Mouse (Mus musculus) MEL (cell line): ENCODE data around the gene Pcnx2. TPM values are rescaled to one million over a fixed set of nuclear protein-coding genes. Genes with fewer than 3 reads are reported as not detected.

ENCODE experiments used
- DNase-seq: peaks from one replicate; pipeline ENCODE4 v3.0.0; 2011; ENCODE audit warnings: low read depth, low spot score
- H3K27ac ChIP-seq: 2 replicates; pipeline ENCODE4 v1.5.1; 2012; ENCODE audit warnings: low read depth, mild to moderate bottlenecking, control low read depth, low read length, moderate library complexity; ENCODE audit not compliant: control insufficient read depth
- H3K27me3 ChIP-seq, 2 experiments: fragments of 150-350 bp in 1 of 2; sonication (generic) in 1 of 2; 2 replicates each; pipeline ENCODE4 v1.6.1; 2012; ENCODE audit warnings: low read length in 2 of 2, mild to moderate bottlenecking in 2 of 2, improper control_type of control experiment in 1 of 2, moderate library complexity in 1 of 2; ENCODE audit not compliant: insufficient read depth in 2 of 2, control insufficient read depth in 1 of 2
- H3K36me3 ChIP-seq, 2 experiments: 2 replicates each; pipeline ENCODE4 v1.6.1; 2012 to 2014; ENCODE audit warnings: low read length in 2 of 2, improper control_type of control experiment in 1 of 2, inconsistent platforms in 1 of 2, mild to moderate bottlenecking in 1 of 2; ENCODE audit not compliant: insufficient read depth in 2 of 2, control insufficient read depth in 1 of 2
- H3K4me1 ChIP-seq, 2 experiments: fragments of 150-350 bp in 1 of 2; sonication (generic) in 1 of 2; 2 replicates each; pipeline ENCODE4 v1.6.1; 2012; ENCODE audit warnings: low read length in 2 of 2, improper control_type of control experiment in 1 of 2, mild to moderate bottlenecking in 1 of 2; ENCODE audit not compliant: insufficient read depth in 2 of 2, control insufficient read depth in 1 of 2
- H3K4me3 ChIP-seq, 2 experiments: fragments of 150-350 bp in 1 of 2; sonication (generic) in 1 of 2; 2 replicates each; pipeline ENCODE4 v1.5.1; 2012; ENCODE audit warnings: low read depth in 2 of 2, low read length in 2 of 2, mild to moderate bottlenecking in 2 of 2, moderate library complexity in 2 of 2, control low read depth in 1 of 2, improper control_type of control experiment in 1 of 2; ENCODE audit not compliant: control insufficient read depth in 1 of 2, insufficient read depth in 1 of 2
- H3K79me2 ChIP-seq: 2 replicates; pipeline ENCODE4 v1.6.1; 2012; ENCODE audit warnings: mild to moderate bottlenecking, low read length, moderate library complexity; ENCODE audit not compliant: control insufficient read depth, poor library complexity, insufficient read depth
- H3K9ac ChIP-seq: 2 replicates; pipeline ENCODE4 v1.6.1; 2012; ENCODE audit warnings: low read depth, mild to moderate bottlenecking, control low read depth, low read length, moderate library complexity; ENCODE audit not compliant: control insufficient read depth, poor library complexity, severe bottlenecking
- H3K9me3 ChIP-seq: fragments of 150-350 bp; sonication (generic); replicated peaks from 2 replicates; pipeline ENCODE4 v1.6.1; 2012; ENCODE audit warnings: mild to moderate bottlenecking, low read length, improper control_type of control experiment, moderate library complexity; ENCODE audit not compliant: insufficient read depth
- BHLHE40 ChIP-seq: IDR thresholded peaks from 2 replicates; pipeline ENCODE4 v1.6.1; 2012; ENCODE audit warnings: low read depth, mild to moderate bottlenecking, inconsistent platforms, low read length, improper control_type of control experiment, borderline replicate concordance
- CTCF ChIP-seq, 3 experiments: IDR thresholded peaks in 2 of 3; conservative IDR thresholded peaks in 1 of 3; 2 replicates each; pipeline ENCODE4 v1.5.1; 2011 to 2012; ENCODE audit warnings: low read length in 3 of 3, low read depth in 2 of 3, mild to moderate bottlenecking in 2 of 3, improper control_type of control experiment in 1 of 3, inconsistent platforms in 1 of 3, mixed read lengths in 1 of 3, moderate library complexity in 1 of 3; ENCODE audit not compliant: control insufficient read depth in 1 of 3, insufficient read depth in 1 of 3, poor library complexity in 1 of 3, severe bottlenecking in 1 of 3
- E2F4 ChIP-seq: IDR thresholded peaks from 2 replicates; pipeline ENCODE4 v1.6.1; 2011; ENCODE audit warnings: low read depth, low read length, improper control_type of control experiment, borderline replicate concordance
- GABPA ChIP-seq: IDR thresholded peaks from 2 replicates; pipeline ENCODE4 v1.6.1; 2012; ENCODE audit warnings: low read depth, mild to moderate bottlenecking, inconsistent platforms, low read length, improper control_type of control experiment, moderate library complexity
- GATA1 ChIP-seq: IDR thresholded peaks from 2 replicates; pipeline ENCODE4 v1.6.1; 2011; ENCODE audit warnings: low read depth, low read length, improper control_type of control experiment
- KAT2A ChIP-seq: conservative IDR thresholded peaks from 2 replicates; pipeline ENCODE4 v1.6.1; 2012; ENCODE audit warnings: low read depth, low read length, improper control_type of control experiment, inconsistent platforms
- MAFK ChIP-seq: IDR thresholded peaks from 2 replicates; pipeline ENCODE4 v1.6.1; 2011; ENCODE audit warnings: low read depth, mild to moderate bottlenecking, low read length, improper control_type of control experiment, borderline replicate concordance
- MAZ ChIP-seq: IDR thresholded peaks from 2 replicates; pipeline ENCODE4 v1.6.1; 2012; ENCODE audit warnings: low read depth, mild to moderate bottlenecking, inconsistent platforms, low read length, improper control_type of control experiment
- MXI1 ChIP-seq: IDR thresholded peaks from 2 replicates; pipeline ENCODE4 v1.6.1; 2011; ENCODE audit warnings: mild to moderate bottlenecking, low read depth, low read length, improper control_type of control experiment
- MYB ChIP-seq: IDR thresholded peaks from 2 replicates; pipeline ENCODE4 v1.6.1; 2011; ENCODE audit warnings: mild to moderate bottlenecking, low read depth, low read length, improper control_type of control experiment
- NELFE ChIP-seq: IDR thresholded peaks from 2 replicates; pipeline ENCODE4 v1.6.1; 2011; ENCODE audit warnings: low read depth, low read length, improper control_type of control experiment
- POLR2A ChIP-seq, 2 experiments: IDR thresholded peaks; 2 replicates each; pipeline ENCODE4 v1.6.1; 2011 to 2012; ENCODE audit warnings: low read length in 2 of 2, mild to moderate bottlenecking in 2 of 2, control low read depth in 1 of 2, improper control_type of control experiment in 1 of 2, low read depth in 1 of 2, moderate library complexity in 1 of 2; ENCODE audit not compliant: control insufficient read depth in 1 of 2, insufficient read depth in 1 of 2, poor library complexity in 1 of 2
- POLR2AphosphoS5 ChIP-seq: IDR thresholded peaks from 2 replicates; pipeline ENCODE4 v1.6.1; 2012; ENCODE audit warnings: low read depth, borderline replicate concordance, mild to moderate bottlenecking, inconsistent platforms, low read length, moderate library complexity, mixed read lengths
- RAD21 ChIP-seq: IDR thresholded peaks from 2 replicates; pipeline ENCODE4 v1.6.1; 2011; ENCODE audit warnings: mild to moderate bottlenecking, low read depth, low read length, improper control_type of control experiment
- RCOR1 ChIP-seq: IDR thresholded peaks from 2 replicates; pipeline ENCODE4 v1.6.1; 2012; ENCODE audit warnings: low read depth, mild to moderate bottlenecking, inconsistent platforms, low read length, improper control_type of control experiment
- SIN3A ChIP-seq: IDR thresholded peaks from 2 replicates; pipeline ENCODE4 v1.6.1; 2012; ENCODE audit warnings: low read length, improper control_type of control experiment, inconsistent platforms
- SMC3 ChIP-seq: IDR thresholded peaks from 2 replicates; pipeline ENCODE4 v1.6.1; 2011; ENCODE audit warnings: low read depth, low read length, improper control_type of control experiment
- TBP ChIP-seq: IDR thresholded peaks from 2 replicates; pipeline ENCODE4 v1.8.0; 2011; ENCODE audit warnings: low read depth, low read length, improper control_type of control experiment
- TCF12 ChIP-seq: IDR thresholded peaks from 2 replicates; pipeline ENCODE4 v1.6.1; 2014; ENCODE audit warnings: low read depth, mild to moderate bottlenecking, inconsistent platforms, low read length, improper control_type of control experiment, moderate library complexity
- UBTF ChIP-seq: IDR thresholded peaks from 2 replicates; pipeline ENCODE4 v1.6.1; 2012; ENCODE audit warnings: low read depth, mild to moderate bottlenecking, inconsistent platforms, low read length, improper control_type of control experiment, moderate library complexity, borderline replicate concordance; ENCODE audit not compliant: insufficient read depth
- ZMIZ1 ChIP-seq: IDR thresholded peaks from 2 replicates; pipeline ENCODE4 v1.6.1; 2012; ENCODE audit warnings: low read depth, mild to moderate bottlenecking, inconsistent platforms, low read length, improper control_type of control experiment, moderate library complexity
- ZNF384 ChIP-seq: IDR thresholded peaks from 2 replicates; pipeline ENCODE4 v1.6.1; 2012; ENCODE audit warnings: low read depth, mild to moderate bottlenecking, inconsistent platforms, low read length, improper control_type of control experiment
- polyA plus RNA-seq, 2 experiments: library from polyadenylated mRNA; stranded (reverse) in 1 of 2; unstranded in 1 of 2; fragments of >175 nt in 1 of 2; fragments of >200 nt in 1 of 2; gene quantifications; 2 replicates each; pipeline versions ENCODE4 v1.2.1 to v1.2.4; 2012; ENCODE audit warnings: low replicate concordance in 2 of 2, low read depth in 1 of 2; ENCODE audit not compliant: insufficient read length in 2 of 2, insufficient read depth in 1 of 2, missing spikeins in 1 of 2
- total RNA-seq: library from RNA; depleted of rRNA; stranded (reverse); fragments of 300-350 nt; gene quantifications from 2 replicates; pipeline ENCODE4 v1.2.3, GENCODE M21; 2012

Gene Pcnx2
- total and polyA plus RNA-seq, 3 experiments, result 0.04 TPM; not detected in 2

- Histone ChIP-seq H3K79me2 (no peaks in the 10 kb centered on the region), H3K36me3 (no peaks in the 10 kb centered on the region), H3K9ac (no peak overlapping the region), H3K9me3 (no peaks in the 10 kb centered on the region), H3K4me1 (no peaks in the 10 kb centered on the region), H3K27me3 (no peaks in the 10 kb centered on the region), H3K4me3 (no peak overlapping the region), H3K27ac (no peak overlapping the region)
- DNase-seq, result no peak
- no peak for TF ChIP-seq RCOR1
Measured at GRCm38 (mm10) chr8:125773281-125773803, 124.8 kb downstream of the Pcnx2 start.

DNA sequence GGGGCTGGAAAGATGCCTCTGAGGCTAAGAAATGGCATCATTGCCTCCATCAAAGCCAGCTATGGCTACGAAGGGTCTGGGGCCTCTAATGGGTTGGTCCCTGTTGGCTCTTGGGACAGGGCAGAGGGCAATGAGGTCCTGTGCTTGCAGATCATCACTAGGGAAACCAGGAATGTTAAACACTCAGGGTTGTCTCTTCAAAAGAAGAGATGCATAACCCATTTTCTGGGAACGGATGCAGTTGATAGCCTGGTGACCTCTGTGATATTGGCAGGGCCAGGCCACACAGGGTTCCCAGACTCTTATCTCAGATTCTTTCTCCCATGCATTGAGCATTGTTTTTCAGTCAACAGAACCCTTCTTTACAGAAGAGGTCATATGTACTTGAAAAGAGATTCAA is 125.8 kb downstream of the Pcnx2 start:
- Histone ChIP-seq H3K4me1 (no peaks in the 10 kb centered on the region), H3K27ac (no peak overlapping the region), H3K36me3 (no peaks in the 10 kb centered on the region), H3K9ac (no peak overlapping the region), H3K9me3 (no peaks in the 10 kb centered on the region), H3K27me3 (no peaks in the 10 kb centered on the region), H3K79me2 (no peaks in the 10 kb centered on the region), H3K4me3 (no peak overlapping the region)
- DNase-seq, result no peak
- TF ChIP-seq ZNF384 (no peak), UBTF (no peak), SMC3 (no peak), GATA1 (no peak), TBP (no peak), TCF12 (no peak), SIN3A (no peak), ZMIZ1 (no peak), KAT2A (no peak), MYB (no peak), RAD21 (no peak), E2F4 (no peak), MAFK (no peak), MXI1 (no peak), MAZ (no peak)

- H3K36me3 ChIP-seq, result no peaks in the 10 kb centered on the region
- H3K27me3 ChIP-seq, result no peaks in the 10 kb centered on the region
- no peak overlapping the region for H3K27ac ChIP-seq
- H3K9me3 ChIP-seq, result no peaks in the 10 kb centered on the region
- no peak overlapping the region for H3K4me3 ChIP-seq
- no peaks in the 10 kb centered on the region for H3K4me1 ChIP-seq
- no peaks in the 10 kb centered on the region for H3K79me2 ChIP-seq
- no peak for TF ChIP-seq BHLHE40
- no peak for TF ChIP-seq MYB
- no peak for TF ChIP-seq TBP
- TF ChIP-seq MAZ, result no peak
- TF ChIP-seq POLR2AphosphoS5, result no peak
- no peak for TF ChIP-seq POLR2A (IDR thresholded peaks at IDR 0.05; ENCODE audit: control insufficient read depth in 1 of 2, insufficient read depth in 1 of 2, low read depth in 1 of 2, low read length in 2 of 2, poor library complexity in 1 of 2)
- no peak for TF ChIP-seq NELFE
- TF ChIP-seq GABPA, result no peak
- TF ChIP-seq CTCF (IDR thresholded peaks at IDR 0.05 in 2 of 3, conservative IDR thresholded peaks at IDR 0.05 in 1 of 3; ENCODE audit: control insufficient read depth in 1 of 3, insufficient read depth in 1 of 3, low read depth in 2 of 3, low read length in 3 of 3, poor library complexity in 1 of 3, severe bottlenecking in 1 of 3), result no peak
- TF ChIP-seq GATA1, result no peak
- TF ChIP-seq RCOR1, result no peak
- TF ChIP-seq, all 39 proteins: peak for 0
- no peak for DNase-seq
- H3K9ac ChIP-seq, result no peak overlapping the region
Measured at GRCm38 (mm10) chr8:125768079-125768478, 130.0 kb downstream of the Pcnx2 start.
